Mouse (Mus musculus) cortical plate, adult 2 months (tissue): ENCODE results near the gene Wdr26.

Experiments used
- CTCF ChIP-seq: fragments of 200-500 bp; IDR thresholded peaks from 2 replicates; pipeline ENCODE4 v1.5.1; 2011; ENCODE audit warnings: mild to moderate bottlenecking, control low read depth, low read length; ENCODE audit not compliant: insufficient read depth; ENCODE audit errors: extremely low read depth
- POLR2A ChIP-seq: fragments of 200-500 bp; IDR thresholded peaks from 2 replicates; pipeline ENCODE4 v1.6.1; 2011; ENCODE audit warnings: mild to moderate bottlenecking, low read length, control low read depth; ENCODE audit not compliant: insufficient read depth; ENCODE audit errors: extremely low read depth

DNA sequence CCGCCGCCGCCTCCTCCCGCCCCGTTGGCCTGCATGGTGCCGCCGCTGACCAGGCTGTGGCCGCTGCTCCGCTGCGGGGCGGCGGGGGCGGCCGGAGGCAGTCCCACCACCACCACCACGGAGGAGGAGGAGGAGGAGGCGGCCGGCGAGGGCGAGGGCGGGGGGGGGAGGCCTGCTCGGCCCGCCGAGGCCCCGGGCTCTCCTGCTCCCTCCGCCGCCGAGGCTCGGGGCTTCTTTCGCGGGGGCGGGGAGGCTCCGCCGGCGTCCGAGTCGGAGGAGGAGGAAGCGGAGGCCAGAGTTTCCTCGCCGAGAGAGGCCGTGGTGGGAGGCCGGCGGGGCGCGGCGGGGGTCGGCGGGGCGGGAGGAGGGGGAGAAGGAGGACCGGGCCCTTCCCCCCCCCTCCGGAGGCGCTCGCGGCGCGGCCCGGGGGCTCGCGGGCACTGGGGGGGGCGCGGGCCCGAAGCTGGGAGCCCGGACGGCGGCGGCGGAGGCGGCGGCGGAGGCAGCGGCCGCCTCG, 340 bp downstream of the Wdr26 start:
- TF ChIP-seq CTCF (no peak), POLR2A (no peak)
